Mouse (Mus musculus) stomach, postnatal 0 days (tissue): ENCODE results near the gene Atxn1. TPM values are rescaled to one million over a fixed set of nuclear protein-coding genes. Genes with fewer than 3 reads are reported as not detected.

Experiments
- ATAC-seq: fragments of 200-750 bp; cut with Nextera tagmentation; 2 replicates; pipeline ENCODE4 v1.8.0; 2017; ENCODE audit not compliant: low FRiP score, low TSS enrichment
- DNase-seq: peaks from one replicate; pipeline ENCODE4 v3.0.0-alpha.2; 2016; ENCODE audit warnings: low spot score
- H3K27ac ChIP-seq: fragments of 300-500 bp; sonication (generic); replicated peaks from 2 replicates; pipeline ENCODE4 v1.5.1; 2014; ENCODE audit warnings: mild to moderate bottlenecking, control low read depth
- H3K27me3 ChIP-seq: fragments of 300-500 bp; sonication (generic); 2 replicates; pipeline ENCODE4 v1.6.1; 2014; ENCODE audit warnings: low read length; ENCODE audit not compliant: control insufficient read depth, insufficient read depth
- H3K36me3 ChIP-seq: fragments of 300-500 bp; sonication (generic); 2 replicates; pipeline ENCODE4 v1.6.1; 2014; ENCODE audit warnings: low read length, mixed read lengths; ENCODE audit not compliant: control insufficient read depth, insufficient read depth
- H3K4me1 ChIP-seq: fragments of 300-500 bp; sonication (generic); replicated peaks from 2 replicates; pipeline ENCODE4 v1.6.1; 2014; ENCODE audit warnings: antibody characterized with exemption; ENCODE audit not compliant: control insufficient read depth, insufficient read depth
- H3K4me2 ChIP-seq: fragments of 300-500 bp; sonication (generic); replicated peaks from 2 replicates; pipeline ENCODE4 v1.6.1; 2014; ENCODE audit warnings: low read depth, mild to moderate bottlenecking, control low read depth, moderate library complexity
- H3K4me3 ChIP-seq: fragments of 300-500 bp; sonication (generic); 2 replicates; pipeline ENCODE4 v1.5.1; 2014; ENCODE audit warnings: low read depth, low read length, control low read depth
- H3K9ac ChIP-seq: fragments of 300-500 bp; sonication (generic); 2 replicates; pipeline ENCODE4 v1.6.1; 2014; ENCODE audit warnings: mild to moderate bottlenecking, low read length, control low read depth, mixed read lengths
- H3K9me3 ChIP-seq: fragments of 300-500 bp; sonication (generic); 2 replicates; pipeline ENCODE4 v1.6.1; 2016; ENCODE audit warnings: low read length; ENCODE audit not compliant: control insufficient read depth
- CTCF ChIP-seq: IDR thresholded peaks from 2 replicates; pipeline ENCODE4 v1.5.1; 2016; ENCODE audit warnings: antibody characterized with exemption, low read depth, mild to moderate bottlenecking, moderate library complexity
- EP300 ChIP-seq: optimal IDR thresholded peaks from 2 replicates; pipeline ENCODE3; 2016; ENCODE audit warnings: antibody characterized with exemption
- WGBS: fragments of 180-500 bp; shearing (Covaris S2); extraction: QIAGEN DNeasy Blood & Tissue Kit; methylation state at CpG from one replicate; pipeline ENCODE4 v1.1.7; 2014; 5-methylcytosine and 5-hydroxymethylcytosine counted together
- polyA plus RNA-seq: library from polyadenylated mRNA; unstranded; fragments of >200 nt; fragmentation: Nextera tagmentation; extraction: Ambion mirVana; gene quantifications from 2 replicates; pipeline ENCODE4 v1.2.1, GENCODE M21; 2015

Atxn1 gene
- polyA plus RNA-seq, 1 experiment from 2014 or later = 7.0 TPM

- no peak for ATAC-seq
- no peak for TF ChIP-seq CTCF
- TF ChIP-seq EP300 = no peak
- H3K4me3 ChIP-seq = no peak overlapping the region
- no peaks in the 10 kb centered on the region for H3K9me3 ChIP-seq
- no peaks in the 10 kb centered on the region for H3K36me3 ChIP-seq
- H3K9ac ChIP-seq = no peak overlapping the region
- no peak for DNase-seq
- no peak overlapping the region for H3K4me2 ChIP-seq
- no peaks in the 10 kb centered on the region for H3K27me3 ChIP-seq
- H3K4me1 ChIP-seq = no peaks in the 10 kb centered on the region
- WGBS = 55% methylated on average over 2 of the region's 2 CpGs
- H3K27ac ChIP-seq = no peak overlapping the region
These were observed 356.9 kb downstream of the Atxn1 start for GRCm38 (mm10) chr13:45607946-45608345.

GRCm38 (mm10) chr13:45603636-45604035, 361.2 kb downstream of the Atxn1 start:
- Histone ChIP-seq H3K4me1 (no peaks in the 10 kb centered on the region), H3K27ac (no peak overlapping the region), H3K4me3 (no peak overlapping the region), H3K9me3 (no peaks in the 10 kb centered on the region), H3K27me3 (no peaks in the 10 kb centered on the region), H3K36me3 (no peaks in the 10 kb centered on the region), H3K4me2 (no peak overlapping the region), H3K9ac (no peak overlapping the region)
- ATAC-seq (no peak), DNase-seq (no peak)
- TF ChIP-seq CTCF (no peak), EP300 (no peak)
- WGBS = 70% methylated on average over 6 of the region's 6 CpGs

GRCm38 (mm10) chr13:45600443-45600842, 364.4 kb downstream of the Atxn1 start:
- Histone ChIP-seq H3K27me3 (no peaks in the 10 kb centered on the region), H3K27ac (no peak overlapping the region), H3K4me3 (no peak overlapping the region), H3K4me2 (no peak overlapping the region), H3K9ac (no peak overlapping the region), H3K4me1 (no peaks in the 10 kb centered on the region), H3K36me3 (no peaks in the 10 kb centered on the region), H3K9me3 (no peaks in the 10 kb centered on the region)
- no peak for TF ChIP-seq CTCF
- TF ChIP-seq EP300 = no peak
- 62% methylated on average over 6 of the region's 6 CpGs for WGBS
- no peak for ATAC-seq
- no peak for DNase-seq

- no peak overlapping the region for H3K9ac ChIP-seq
- no peak overlapping the region for H3K4me3 ChIP-seq
- no peak overlapping the region for H3K4me2 ChIP-seq
- TF ChIP-seq CTCF = no peak
- TF ChIP-seq EP300 = no peak
- ATAC-seq (no peak), DNase-seq (no peak)
- H3K27me3 ChIP-seq = no peaks in the 10 kb centered on the region
- no peaks in the 10 kb centered on the region for H3K9me3 ChIP-seq
- no peak overlapping the region for H3K27ac ChIP-seq
- 64% methylated on average over 2 of the region's 2 CpGs for WGBS
- H3K4me1 ChIP-seq = no peaks in the 10 kb centered on the region
- no peaks in the 10 kb centered on the region for H3K36me3 ChIP-seq
These were observed 365.0 kb downstream of the Atxn1 start for GRCm38 (mm10) chr13:45599831-45600230.

GRCm38 (mm10) chr13:45595416-45595815, 369.4 kb downstream of the Atxn1 start:
- no peak overlapping the region for H3K4me3 ChIP-seq
- H3K4me1 ChIP-seq = peaks cover 3% of the 10 kb centered on the region; the same call in 1 of the 2 replicates
- H3K9me3 ChIP-seq = no peaks in the 10 kb centered on the region
- DNase-seq = no peak
- H3K36me3 ChIP-seq = no peaks in the 10 kb centered on the region
- no peaks in the 10 kb centered on the region for H3K27me3 ChIP-seq
- 46% methylated on average over 7 of the region's 7 CpGs for WGBS
- no peak overlapping the region for H3K4me2 ChIP-seq
- H3K9ac ChIP-seq = no peak overlapping the region
- TF ChIP-seq EP300 = no peak
- TF ChIP-seq CTCF = no peak
- no peak for ATAC-seq
- no peak overlapping the region for H3K27ac ChIP-seq

- H3K4me3 ChIP-seq = no peak overlapping the region
- peaks cover 3% of the 10 kb centered on the region; the same call in 1 of the 2 replicates for H3K4me1 ChIP-seq
- H3K9ac ChIP-seq = no peak overlapping the region
- H3K27me3 ChIP-seq = no peaks in the 10 kb centered on the region
- no peaks in the 10 kb centered on the region for H3K9me3 ChIP-seq
- H3K36me3 ChIP-seq = no peaks in the 10 kb centered on the region
- no peak overlapping the region for H3K4me2 ChIP-seq
- WGBS = 23% methylated on average over 1 of the region's 1 CpGs
- TF ChIP-seq CTCF (no peak), EP300 (peak; percentile 65)
- ATAC-seq (peak; percentile 57; the same call in 1 of the 2 replicates), DNase-seq (no peak)
- H3K27ac ChIP-seq = no peak overlapping the region
These were observed 370.9 kb downstream of the Atxn1 start for GRCm38 (mm10) chr13:45593914-45594313.
